Mouse (Mus musculus) hindbrain, embryonic 11.5 days (tissue): ENCODE results near the gene Thap8. TPM values are rescaled to one million over a fixed set of nuclear protein-coding genes. Genes with fewer than 3 reads are reported as not detected.

Source experiments
- ATAC-seq: fragments of 200-750 bp; cut with Nextera tagmentation; 2 replicates; pipeline ENCODE4 v1.8.0; 2017; ENCODE audit warnings: mild to moderate bottlenecking, moderate TSS enrichment, moderate library complexity; ENCODE audit not compliant: low FRiP score
- DNase-seq: peaks from one replicate; pipeline ENCODE4 v3.0.0-alpha.2; 2015; ENCODE audit warnings: low spot score
- H3K27ac ChIP-seq: fragments of 300-500 bp; sonication (generic); 2 replicates; pipeline ENCODE4 v1.5.1; 2014; ENCODE audit warnings: mild to moderate bottlenecking, low read depth, low read length
- H3K27me3 ChIP-seq: fragments of 300-500 bp; sonication (generic); 2 replicates; pipeline ENCODE4 v1.6.1; 2014; ENCODE audit warnings: mild to moderate bottlenecking, low read length, moderate library complexity, mixed read lengths; ENCODE audit not compliant: control insufficient read depth, insufficient read depth
- H3K36me3 ChIP-seq: fragments of 300-500 bp; sonication (generic); 2 replicates; pipeline ENCODE4 v1.6.1; 2014; ENCODE audit warnings: mild to moderate bottlenecking, low read length, moderate library complexity, mixed read lengths; ENCODE audit not compliant: control insufficient read depth, insufficient read depth
- H3K4me1 ChIP-seq: fragments of 300-500 bp; sonication (generic); replicated peaks from 2 replicates; pipeline ENCODE4 v1.6.1; 2014; ENCODE audit warnings: low read length, mixed read lengths; ENCODE audit not compliant: control insufficient read depth, insufficient read depth
- H3K4me2 ChIP-seq: fragments of 300-500 bp; sonication (generic); replicated peaks from 2 replicates; pipeline ENCODE4 v1.6.1; 2014; ENCODE audit warnings: mild to moderate bottlenecking, low read depth, low read length
- H3K4me3 ChIP-seq: fragments of 300-500 bp; sonication (generic); 2 replicates; pipeline ENCODE4 v1.5.1; 2014; ENCODE audit warnings: low read depth, low read length
- H3K9ac ChIP-seq: fragments of 300-500 bp; sonication (generic); 2 replicates; pipeline ENCODE4 v1.6.1; 2014; ENCODE audit warnings: low read depth, low read length
- H3K9me3 ChIP-seq: fragments of 300-500 bp; sonication (generic); 2 replicates; pipeline ENCODE4 v1.6.1; 2016; ENCODE audit warnings: low read length; ENCODE audit not compliant: control insufficient read depth
- WGBS: fragments of 180-500 bp; shearing (Covaris S2); extraction: QIAGEN DNeasy Blood & Tissue Kit; methylation state at CpG from one replicate; pipeline ENCODE4 v1.1.7; 2014; 5-methylcytosine and 5-hydroxymethylcytosine counted together
- polyA plus RNA-seq: library from polyadenylated mRNA; unstranded; fragments of >200 nt; fragmentation: Nextera tagmentation; extraction: Ambion mirVana; gene quantifications from 2 replicates; pipeline ENCODE4 v1.2.1, GENCODE M21; 2014

Gene Thap8
- polyA plus RNA-seq, 1 experiment from 2014 or later, result 0.25 TPM

GRCm38 (mm10) chr7:30291215-30292131 is 11.6 kb downstream of the Thap8 start, which contains the start of gene Clip3:
TSS of gene Clip3 (plus strand) at chr7:30291728.
- Histone ChIP-seq H3K4me1 (peaks cover 4% of the 10 kb centered on the region; the same call in 1 of the 2 replicates), H3K4me3 (peak within 1 kb of the TSS; percentile 90), H3K27ac (no peak within 1 kb of the TSS), H3K4me2 (peak within 1 kb of the TSS; percentile 78), H3K9ac (peak within 1 kb of the TSS; percentile 89), H3K9me3 (no peaks in the 10 kb centered on the region), H3K27me3 (no peaks in the 10 kb centered on the region), H3K36me3 (0 out of 2 replicates have a peak, but pooled peaks cover 2% of the 10 kb centered on the region)
- DNase-seq (peak; percentile 88), ATAC-seq (peak; percentile 82)
- 7% methylated on average over 34 of the region's 35 CpGs for WGBS

- Histone ChIP-seq H3K36me3 (peaks cover 6% of the 10 kb centered on the region), H3K9me3 (no peaks in the 10 kb centered on the region), H3K4me3 (no peak overlapping the region), H3K4me2 (no peak overlapping the region), H3K27me3 (no peaks in the 10 kb centered on the region), H3K9ac (0 out of 2 replicates have a peak overlapping the region, but pooled peaks have one; percentile 11), H3K27ac (no peak overlapping the region), H3K4me1 (peaks cover 4% of the 10 kb centered on the region; the same call in 1 of the 2 replicates)
- 87% methylated on average over 13 of the region's 13 CpGs for WGBS
- ATAC-seq, result no peak
- DNase-seq, result no peak
Measured at GRCm38 (mm10) chr7:30293795-30294194, 13.9 kb downstream of the Thap8 start.

- H3K27me3 ChIP-seq, result no peaks in the 10 kb centered on the region
- no peak for DNase-seq
- peaks cover 10% of the 10 kb centered on the region for H3K36me3 ChIP-seq
- no peak overlapping the region for H3K27ac ChIP-seq
- 0 out of 2 replicates have a peak, but pooled peaks cover 2% of the 10 kb centered on the region for H3K4me1 ChIP-seq
- no peak overlapping the region for H3K4me3 ChIP-seq
- ATAC-seq, result no peak
- no peaks in the 10 kb centered on the region for H3K9me3 ChIP-seq
- H3K4me2 ChIP-seq, result no peak overlapping the region
- no peak overlapping the region for H3K9ac ChIP-seq
- WGBS, result 87% methylated on average over 5 of the region's 5 CpGs
Measured at GRCm38 (mm10) chr7:30294296-30294695, 14.4 kb downstream of the Thap8 start.

GRCm38 (mm10) chr7:30295103-30295502 is 15.2 kb downstream of the Thap8 start:
- Histone ChIP-seq H3K4me1 (0 out of 2 replicates have a peak, but pooled peaks cover 2% of the 10 kb centered on the region), H3K27me3 (no peaks in the 10 kb centered on the region), H3K36me3 (peaks cover 13% of the 10 kb centered on the region), H3K4me2 (no peak overlapping the region), H3K27ac (no peak overlapping the region), H3K9me3 (no peaks in the 10 kb centered on the region), H3K9ac (no peak overlapping the region), H3K4me3 (no peak overlapping the region)
- no peak for DNase-seq
- no peak for ATAC-seq
- 71% methylated on average over 10 of the region's 10 CpGs for WGBS

- no peak overlapping the region for H3K4me2 ChIP-seq
- WGBS, result 92% methylated on average over 15 of the region's 15 CpGs
- H3K27me3 ChIP-seq, result no peaks in the 10 kb centered on the region
- no peak for ATAC-seq
- peaks cover 13% of the 10 kb centered on the region for H3K36me3 ChIP-seq
- no peak overlapping the region for H3K27ac ChIP-seq
- no peaks in the 10 kb centered on the region for H3K4me1 ChIP-seq
- H3K4me3 ChIP-seq, result no peak overlapping the region
- no peak overlapping the region for H3K9ac ChIP-seq
- DNase-seq, result no peak
- H3K9me3 ChIP-seq, result no peaks in the 10 kb centered on the region
Measured at GRCm38 (mm10) chr7:30296816-30297215, 16.9 kb downstream of the Thap8 start.

GRCm38 (mm10) chr7:30297266-30297665 is 17.4 kb downstream of the Thap8 start:
- 85% methylated on average over 16 of the region's 16 CpGs for WGBS
- Histone ChIP-seq H3K27ac (no peak overlapping the region), H3K4me3 (no peak overlapping the region), H3K36me3 (peaks cover 13% of the 10 kb centered on the region), H3K4me1 (no peaks in the 10 kb centered on the region), H3K4me2 (no peak overlapping the region), H3K9me3 (no peaks in the 10 kb centered on the region), H3K27me3 (no peaks in the 10 kb centered on the region), H3K9ac (no peak overlapping the region)
- no peak for ATAC-seq
- DNase-seq, result no peak

GRCm38 (mm10) chr7:30300914-30301313 is 21.0 kb downstream of the Thap8 start:
- DNase-seq (peak; percentile 54), ATAC-seq (no peak)
- Histone ChIP-seq H3K27me3 (no peaks in the 10 kb centered on the region), H3K9me3 (no peaks in the 10 kb centered on the region), H3K36me3 (peaks cover 23% of the 10 kb centered on the region), H3K9ac (no peak overlapping the region), H3K4me2 (no peak overlapping the region), H3K27ac (no peak overlapping the region), H3K4me1 (no peaks in the 10 kb centered on the region), H3K4me3 (no peak overlapping the region)
- 45% methylated on average over 3 of the region's 3 CpGs for WGBS

- WGBS, result 95% methylated on average over 16 of the region's 16 CpGs
Measured at GRCm38 (mm10) chr7:30306083-30306779, 26.3 kb downstream of the Thap8 start.

More at GRCm38 (mm10) chr7:30306083-30306779, 26.3 kb downstream of the Thap8 start:
- Histone ChIP-seq H3K27me3 (no peaks in the 10 kb centered on the region), H3K27ac (no peak overlapping the region), H3K9me3 (no peaks in the 10 kb centered on the region), H3K4me1 (peaks cover 5% of the 10 kb centered on the region; the same call in 1 of the 2 replicates), H3K36me3 (peaks cover 12% of the 10 kb centered on the region), H3K4me3 (no peak overlapping the region), H3K4me2 (no peak overlapping the region), H3K9ac (no peak overlapping the region)
- ATAC-seq (no peak), DNase-seq (no peak)
